Mouse (Mus musculus): ENCODE measurements around the gene Gm20388. TPM values are rescaled to one million over a fixed set of nuclear protein-coding genes. Genes with fewer than 3 reads are reported as not detected.
"Not testable (repeated sequence)": the region's sequence is repeated elsewhere in the genome, so short reads cannot be mapped to it uniquely, and the experiment has no call there.

Gm20388 gene
- polyA plus RNA-seq, 1 experiment from 2014 or later, result 2.5 TPM

- 94% methylated on average over 3 of the region's 3 CpGs for WGBS
- H3K4me3 ChIP-seq, result no peak overlapping the region
- H3K27ac ChIP-seq, result no peak overlapping the region
- H3K36me3 ChIP-seq, result peaks cover 50% of the 10 kb centered on the region
- H3K9me3 ChIP-seq (replicated peaks), result no peaks in the 10 kb centered on the region
- no peak for DNase-seq (ENCODE audit: low spot score)
- no peaks in the 10 kb centered on the region for H3K27me3 ChIP-seq (ENCODE audit: low read depth, poor library complexity, severe bottlenecking)
- H3K4me1 ChIP-seq, result no peaks in the 10 kb centered on the region
Observed at GRCm38 (mm10) chr8:123203571-123203970, 3292.9 kb downstream of the Gm20388 start.

- Histone ChIP-seq H3K27me3 (ENCODE audit: low read depth, poor library complexity, severe bottlenecking) (no peaks in the 10 kb centered on the region), H3K27ac (peak overlapping the region; percentile 88), H3K4me1 (peaks cover 29% of the 10 kb centered on the region), H3K4me3 (peak overlapping the region; percentile 98), H3K9me3 (replicated peaks) (no peaks in the 10 kb centered on the region), H3K36me3 (peaks cover 44% of the 10 kb centered on the region)
- 52% methylated on average over 10 of the region's 10 CpGs for WGBS
- DNase-seq (ENCODE audit: low spot score), result no peak
Observed at GRCm38 (mm10) chr8:123211876-123212275, 3301.2 kb downstream of the Gm20388 start.

- under 1% methylated on average over 76 of the region's 76 CpGs for WGBS
- Histone ChIP-seq H3K27me3 (ENCODE audit: low read depth, poor library complexity, severe bottlenecking) (no peaks in the 10 kb centered on the region), H3K4me1 (peaks cover 29% of the 10 kb centered on the region), H3K9me3 (replicated peaks) (no peaks in the 10 kb centered on the region), H3K27ac (peak within 1 kb of the TSS; percentile 88), H3K36me3 (peaks cover 38% of the 10 kb centered on the region), H3K4me3 (peak within 1 kb of the TSS; percentile 98)
- peak; percentile 99 for DNase-seq (ENCODE audit: low spot score)
Observed at GRCm38 (mm10) chr8:123212321-123213117, 3301.9 kb downstream of the Gm20388 start, which contains the start of the genes Chmp1a and Spata33. Gene Chmp1a (minus strand): TSS chr8:123212763. Gene Spata33 (plus strand): TSS chr8:123212832.

GRCm38 (mm10) chr8:123213118-123213772, 3302.6 kb downstream of the Gm20388 start:
- Histone ChIP-seq H3K9me3 (replicated peaks) (no peaks in the 10 kb centered on the region), H3K27me3 (ENCODE audit: low read depth, poor library complexity, severe bottlenecking) (no peaks in the 10 kb centered on the region), H3K4me1 (peaks cover 29% of the 10 kb centered on the region), H3K36me3 (peaks cover 31% of the 10 kb centered on the region), H3K4me3 (peak overlapping the region; percentile 98), H3K27ac (peak overlapping the region; percentile 88)
- no peak for DNase-seq (ENCODE audit: low spot score)
- WGBS, result 16% methylated on average over 22 of the region's 22 CpGs

- Histone ChIP-seq H3K4me1 (peaks cover 29% of the 10 kb centered on the region), H3K4me3 (no peak overlapping the region), H3K27me3 (ENCODE audit: low read depth, poor library complexity, severe bottlenecking) (no peaks in the 10 kb centered on the region), H3K36me3 (peaks cover 9% of the 10 kb centered on the region; the same call in 1 of the 2 replicates), H3K27ac (no peak overlapping the region), H3K9me3 (replicated peaks) (no peaks in the 10 kb centered on the region)
- no peak for DNase-seq (ENCODE audit: low spot score)
- WGBS, result 88% methylated on average over 3 of the region's 3 CpGs
Observed at GRCm38 (mm10) chr8:123215430-123215829, 3304.8 kb downstream of the Gm20388 start.

GRCm38 (mm10) chr8:123220917-123221316, 3310.3 kb downstream of the Gm20388 start:
- DNase-seq (ENCODE audit: low spot score), result no peak
- Histone ChIP-seq H3K27ac (no peak overlapping the region), H3K27me3 (ENCODE audit: low read depth, poor library complexity, severe bottlenecking) (no peaks in the 10 kb centered on the region), H3K9me3 (replicated peaks) (no peaks in the 10 kb centered on the region), H3K4me3 (no peak overlapping the region), H3K4me1 (peaks cover 18% of the 10 kb centered on the region), H3K36me3 (no peaks in the 10 kb centered on the region)
- WGBS, result 93% methylated on average over 1 of the region's 1 CpGs

- H3K9me3 ChIP-seq (replicated peaks), result no peaks in the 10 kb centered on the region
- DNase-seq (ENCODE audit: low spot score), result peak; percentile 96
- no peaks in the 10 kb centered on the region for H3K27me3 ChIP-seq (ENCODE audit: low read depth, poor library complexity, severe bottlenecking)
- H3K36me3 ChIP-seq, result peaks cover 35% of the 10 kb centered on the region
- WGBS, result 4% methylated on average over 59 of the region's 59 CpGs
- H3K27ac ChIP-seq, result peak within 1 kb of the TSS; percentile 84
- H3K4me3 ChIP-seq, result peak within 1 kb of the TSS; percentile 93
- peaks cover 18% of the 10 kb centered on the region for H3K4me1 ChIP-seq
Observed at GRCm38 (mm10) chr8:123224278-123225266, 3313.9 kb downstream of the Gm20388 start, which contains the start of gene Cdk10. Gene Cdk10 (plus strand): TSS chr8:123224842.

GRCm38 (mm10) chr8:123228416-123228815, 3317.8 kb downstream of the Gm20388 start:
- H3K27ac ChIP-seq, result no peak overlapping the region
- no peaks in the 10 kb centered on the region for H3K9me3 ChIP-seq (replicated peaks)
- H3K4me1 ChIP-seq, result peaks cover 18% of the 10 kb centered on the region
- 96% methylated on average over 1 of the region's 1 CpGs for WGBS
- H3K4me3 ChIP-seq, result no peak overlapping the region
- peaks cover 46% of the 10 kb centered on the region for H3K36me3 ChIP-seq
- no peak for DNase-seq (ENCODE audit: low spot score)
- H3K27me3 ChIP-seq (ENCODE audit: low read depth, poor library complexity, severe bottlenecking), result peaks cover 19% of the 10 kb centered on the region

- not testable (repeated sequence) for H3K9me3 ChIP-seq (replicated peaks); H3K4me3 ChIP-seq; DNase-seq (ENCODE audit: low spot score); H3K27ac ChIP-seq
- H3K27me3 ChIP-seq (ENCODE audit: low read depth, poor library complexity, severe bottlenecking), result peaks cover 38% of the 10 kb centered on the region
- H3K36me3 ChIP-seq, result peaks cover 46% of the 10 kb centered on the region
- 92% methylated on average over 11 of the region's 11 CpGs for WGBS
- H3K4me1 ChIP-seq, result peaks cover 17% of the 10 kb centered on the region
Observed at GRCm38 (mm10) chr8:123230326-123230725, 3319.7 kb downstream of the Gm20388 start.

GRCm38 (mm10) chr8:123231742-123232141, 3321.1 kb downstream of the Gm20388 start:
- 63% methylated on average over 5 of the region's 5 CpGs for WGBS
- peaks cover 39% of the 10 kb centered on the region for H3K36me3 ChIP-seq
- H3K4me3 ChIP-seq, result no peak overlapping the region
- no peak for DNase-seq (ENCODE audit: low spot score)
- H3K4me1 ChIP-seq, result peaks cover 24% of the 10 kb centered on the region
- H3K27ac ChIP-seq, result no peak overlapping the region
- no peaks in the 10 kb centered on the region for H3K9me3 ChIP-seq (replicated peaks)
- peaks cover 52% of the 10 kb centered on the region for H3K27me3 ChIP-seq (ENCODE audit: low read depth, poor library complexity, severe bottlenecking)

GRCm38 (mm10) chr8:123232553-123232952, 3321.9 kb downstream of the Gm20388 start:
- 27% methylated on average over 7 of the region's 7 CpGs for WGBS
- peaks cover 58% of the 10 kb centered on the region for H3K27me3 ChIP-seq (ENCODE audit: low read depth, poor library complexity, severe bottlenecking)

GRCm38 (mm10) chr8:123233300-123233699, 3322.7 kb downstream of the Gm20388 start:
- Histone ChIP-seq H3K4me3 (no peak overlapping the region), H3K27ac (no peak overlapping the region), H3K36me3 (peaks cover 23% of the 10 kb centered on the region), H3K4me1 (peaks cover 27% of the 10 kb centered on the region), H3K9me3 (replicated peaks) (no peaks in the 10 kb centered on the region), H3K27me3 (ENCODE audit: low read depth, poor library complexity, severe bottlenecking) (peaks cover 58% of the 10 kb centered on the region)
- DNase-seq (ENCODE audit: low spot score), result no peak
- WGBS, result 60% methylated on average over 13 of the region's 13 CpGs

More at GRCm38 (mm10) chr8:123232553-123232952, 3321.9 kb downstream of the Gm20388 start:
- Histone ChIP-seq H3K36me3 (peaks cover 31% of the 10 kb centered on the region), H3K4me3 (no peak overlapping the region), H3K9me3 (replicated peaks) (no peaks in the 10 kb centered on the region), H3K4me1 (peaks cover 27% of the 10 kb centered on the region), H3K27ac (no peak overlapping the region)
- DNase-seq (ENCODE audit: low spot score), result no peak
